Mouse (Mus musculus) heart, postnatal 0 days (tissue): ENCODE results near the gene Polr3h. TPM values are rescaled to one million over a fixed set of nuclear protein-coding genes. Genes with fewer than 3 reads are reported as not detected.

Source experiments
- ATAC-seq: fragments of 200-750 bp; cut with Nextera tagmentation; 2 replicates; pipeline ENCODE4 v1.8.0; 2017; ENCODE audit warnings: low read depth, moderate number of reproducible peaks, moderate library complexity; ENCODE audit not compliant: insufficient read depth
- DNase-seq: peaks from one replicate; pipeline ENCODE4 v3.0.0-alpha.2; 2016; ENCODE audit warnings: low spot score
- H3K27ac ChIP-seq: fragments of 300-500 bp; sonication (generic); 2 replicates; pipeline ENCODE4 v1.5.1; 2014; ENCODE audit warnings: low read depth, mild to moderate bottlenecking
- H3K27me3 ChIP-seq: fragments of 300-500 bp; sonication (generic); 2 replicates; pipeline ENCODE4 v1.6.1; 2014; ENCODE audit warnings: low read length, mixed read lengths; ENCODE audit not compliant: control insufficient read depth, insufficient read depth
- H3K36me3 ChIP-seq: fragments of 300-500 bp; sonication (generic); replicated peaks from 2 replicates; pipeline ENCODE4 v1.6.1; 2014; ENCODE audit warnings: low read length, mixed read lengths; ENCODE audit not compliant: control insufficient read depth, insufficient read depth
- H3K4me1 ChIP-seq: fragments of 300-500 bp; sonication (generic); 2 replicates; pipeline ENCODE4 v1.6.1; 2014; ENCODE audit warnings: antibody characterized with exemption; ENCODE audit not compliant: control insufficient read depth, insufficient read depth
- H3K4me2 ChIP-seq: fragments of 300-500 bp; sonication (generic); 2 replicates; pipeline ENCODE4 v1.6.1; 2014; ENCODE audit warnings: low read depth, mild to moderate bottlenecking, low read length, moderate library complexity
- H3K4me3 ChIP-seq: fragments of 300-500 bp; sonication (generic); 2 replicates; pipeline ENCODE4 v1.5.1; 2014; ENCODE audit warnings: low read depth, low read length
- H3K9ac ChIP-seq: fragments of 300-500 bp; sonication (generic); replicated peaks from 2 replicates; pipeline ENCODE4 v1.6.1; 2014; ENCODE audit warnings: low read depth, low read length, mixed read lengths
- H3K9me3 ChIP-seq: fragments of 300-500 bp; sonication (generic); replicated peaks from 2 replicates; pipeline ENCODE4 v1.6.1; 2016; ENCODE audit warnings: low read length; ENCODE audit not compliant: control insufficient read depth
- CTCF ChIP-seq: IDR thresholded peaks from 2 replicates; pipeline ENCODE4 v1.5.1; 2016; ENCODE audit warnings: antibody characterized with exemption, control low read depth, low read depth
- EP300 ChIP-seq: IDR thresholded peaks from 2 replicates; pipeline ENCODE4 v1.6.1; 2016; ENCODE audit warnings: antibody characterized with exemption, low read depth
- WGBS: fragments of 180-500 bp; shearing (Covaris S2); extraction: QIAGEN DNeasy Blood & Tissue Kit; methylation state at CpG from one replicate; pipeline ENCODE4 v1.1.7; 2014; 5-methylcytosine and 5-hydroxymethylcytosine counted together
- polyA plus RNA-seq: library from polyadenylated mRNA; unstranded; fragments of >200 nt; fragmentation: Nextera tagmentation; extraction: Ambion mirVana; gene quantifications from 2 replicates; pipeline ENCODE4 v1.2.1, GENCODE M21; 2015
- total RNA-seq: library from RNA; depleted of rRNA; stranded (reverse); fragments of >200 nt; gene quantifications from 2 replicates; pipeline ENCODE4 v1.2.3, GENCODE M21; 2014; ENCODE audit warnings: low replicate concordance

Gene Polr3h
- total and polyA plus RNA-seq, 2 experiments from 2014 or later: 14.8 to 321 TPM

GRCm38 (mm10) chr15:81949076-81949475 is 23.0 kb upstream of the Polr3h start:
- no peak for TF ChIP-seq EP300
- TF ChIP-seq CTCF: no peak
- no peaks in the 10 kb centered on the region for H3K27me3 ChIP-seq
- WGBS: 79% methylated on average over 10 of the region's 10 CpGs
- no peaks in the 10 kb centered on the region for H3K9me3 ChIP-seq
- H3K9ac ChIP-seq: no peak overlapping the region
- H3K4me1 ChIP-seq: no peaks in the 10 kb centered on the region
- no peak for ATAC-seq
- H3K4me3 ChIP-seq: no peak overlapping the region
- H3K27ac ChIP-seq: no peak overlapping the region
- no peak overlapping the region for H3K4me2 ChIP-seq
- no peaks in the 10 kb centered on the region for H3K36me3 ChIP-seq
- DNase-seq: no peak

GRCm38 (mm10) chr15:81943176-81943749 is 17.2 kb upstream of the Polr3h start:
- no peak for DNase-seq
- TF ChIP-seq CTCF: no peak
- no peak for TF ChIP-seq EP300
- H3K36me3 ChIP-seq: no peaks in the 10 kb centered on the region
- no peak overlapping the region for H3K9ac ChIP-seq
- H3K9me3 ChIP-seq: no peaks in the 10 kb centered on the region
- no peak overlapping the region for H3K4me3 ChIP-seq
- no peak overlapping the region for H3K4me2 ChIP-seq
- 24% methylated on average over 9 of the region's 9 CpGs for WGBS
- no peak overlapping the region for H3K27ac ChIP-seq
- no peak for ATAC-seq
- H3K4me1 ChIP-seq: no peaks in the 10 kb centered on the region
- H3K27me3 ChIP-seq: 0 out of 2 replicates have a peak, but pooled peaks cover 4% of the 10 kb centered on the region

- Histone ChIP-seq H3K9ac (no peak overlapping the region), H3K4me3 (no peak overlapping the region)
- WGBS: 84% methylated on average over 2 of the region's 2 CpGs
Observed at GRCm38 (mm10) chr15:81941010-81941409, 15.0 kb upstream of the Polr3h start.

GRCm38 (mm10) chr15:81940219-81940618 is 14.2 kb upstream of the Polr3h start:
- H3K4me3 ChIP-seq: no peak overlapping the region
- 0 out of 2 replicates have a peak, but pooled peaks cover 4% of the 10 kb centered on the region for H3K27me3 ChIP-seq
- no peak overlapping the region for H3K4me2 ChIP-seq
- TF ChIP-seq CTCF (no peak), EP300 (no peak)
- H3K27ac ChIP-seq: no peak overlapping the region
- no peaks in the 10 kb centered on the region for H3K36me3 ChIP-seq
- no peaks in the 10 kb centered on the region for H3K9me3 ChIP-seq
- H3K4me1 ChIP-seq: peaks cover 14% of the 10 kb centered on the region; the same call in 1 of the 2 replicates
- no peak for ATAC-seq
- WGBS: 86% methylated on average over 5 of the region's 5 CpGs
- H3K9ac ChIP-seq: no peak overlapping the region
- DNase-seq: no peak

More at GRCm38 (mm10) chr15:81941010-81941409, 15.0 kb upstream of the Polr3h start:
- H3K4me1 ChIP-seq: peaks cover 14% of the 10 kb centered on the region; the same call in 1 of the 2 replicates
- ATAC-seq (no peak), DNase-seq (no peak)
- no peak for TF ChIP-seq EP300
- TF ChIP-seq CTCF: no peak
- no peak overlapping the region for H3K27ac ChIP-seq
- 0 out of 2 replicates have a peak, but pooled peaks cover 4% of the 10 kb centered on the region for H3K27me3 ChIP-seq
- H3K9me3 ChIP-seq: no peaks in the 10 kb centered on the region
- no peaks in the 10 kb centered on the region for H3K36me3 ChIP-seq
- H3K4me2 ChIP-seq: no peak overlapping the region

- Histone ChIP-seq H3K9ac (no peak overlapping the region), H3K9me3 (no peaks in the 10 kb centered on the region), H3K4me2 (no peak overlapping the region), H3K27me3 (0 out of 2 replicates have a peak, but pooled peaks cover 4% of the 10 kb centered on the region), H3K4me3 (no peak overlapping the region), H3K4me1 (peaks cover 14% of the 10 kb centered on the region; the same call in 1 of the 2 replicates), H3K27ac (no peak overlapping the region), H3K36me3 (no peaks in the 10 kb centered on the region)
- TF ChIP-seq CTCF (no peak), EP300 (no peak)
- DNase-seq: no peak
- no peak for ATAC-seq
- 81% methylated on average over 4 of the region's 4 CpGs for WGBS
Observed at GRCm38 (mm10) chr15:81939774-81940173, 13.7 kb upstream of the Polr3h start.

GRCm38 (mm10) chr15:81939157-81939715 is 13.2 kb upstream of the Polr3h start:
- H3K4me3 ChIP-seq: no peak overlapping the region
- H3K4me2 ChIP-seq: no peak overlapping the region
- H3K9me3 ChIP-seq: no peaks in the 10 kb centered on the region
- no peak overlapping the region for H3K27ac ChIP-seq
- 75% methylated on average over 10 of the region's 10 CpGs for WGBS
- ATAC-seq (no peak), DNase-seq (no peak)
- no peak overlapping the region for H3K9ac ChIP-seq
- H3K4me1 ChIP-seq: peaks cover 14% of the 10 kb centered on the region; the same call in 1 of the 2 replicates
- H3K27me3 ChIP-seq: 0 out of 2 replicates have a peak, but pooled peaks cover 4% of the 10 kb centered on the region
- TF ChIP-seq EP300 (no peak), CTCF (no peak)
- no peaks in the 10 kb centered on the region for H3K36me3 ChIP-seq
